Mouse (Mus musculus): Measurements from ENCODE around the gene Gale. TPM values are rescaled to one million over a fixed set of nuclear protein-coding genes. Genes with fewer than 3 reads are reported as not detected.

Gene Gale
- polyA plus RNA-seq, 1 experiment from 2014 or later = 35.2 TPM

DNA sequence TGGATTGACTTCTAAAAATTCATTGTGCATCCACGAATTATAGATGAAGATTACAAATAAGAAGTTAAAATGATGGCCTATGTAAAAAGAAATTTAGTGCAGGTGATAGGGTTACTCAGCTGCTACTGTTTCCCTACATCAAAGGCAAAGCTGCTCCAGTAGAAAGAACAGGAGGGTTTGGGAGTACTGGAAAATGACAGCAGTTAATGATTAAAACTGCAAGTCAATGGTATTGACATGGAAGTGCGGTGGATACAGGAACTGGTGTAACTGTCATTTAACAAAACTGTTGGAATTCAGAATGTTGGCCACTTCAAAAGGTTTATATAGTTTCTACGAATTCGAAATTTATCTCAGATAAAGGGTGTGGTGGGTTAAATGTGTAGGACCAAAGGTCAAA lies 31.6 kb downstream of the Gale start:
- no peaks in the 10 kb centered on the region for H3K27me3 ChIP-seq
- ATAC-seq (replicated peaks; ENCODE audit: low FRiP score) = no peak
- H3K9ac ChIP-seq = no peak overlapping the region
- no peak overlapping the region for H3K27ac ChIP-seq
- H3K4me3 ChIP-seq (replicated peaks) = no peak overlapping the region
- 90% methylated on average over 4 of the region's 4 CpGs for WGBS
- no peak overlapping the region for H3K4me2 ChIP-seq
- H3K4me1 ChIP-seq = no peaks in the 10 kb centered on the region
- H3K36me3 ChIP-seq = no peaks in the 10 kb centered on the region
- H3K9me3 ChIP-seq (replicated peaks) = peaks cover 9% of the 10 kb centered on the region; the same call in 1 of the 2 replicates

DNA sequence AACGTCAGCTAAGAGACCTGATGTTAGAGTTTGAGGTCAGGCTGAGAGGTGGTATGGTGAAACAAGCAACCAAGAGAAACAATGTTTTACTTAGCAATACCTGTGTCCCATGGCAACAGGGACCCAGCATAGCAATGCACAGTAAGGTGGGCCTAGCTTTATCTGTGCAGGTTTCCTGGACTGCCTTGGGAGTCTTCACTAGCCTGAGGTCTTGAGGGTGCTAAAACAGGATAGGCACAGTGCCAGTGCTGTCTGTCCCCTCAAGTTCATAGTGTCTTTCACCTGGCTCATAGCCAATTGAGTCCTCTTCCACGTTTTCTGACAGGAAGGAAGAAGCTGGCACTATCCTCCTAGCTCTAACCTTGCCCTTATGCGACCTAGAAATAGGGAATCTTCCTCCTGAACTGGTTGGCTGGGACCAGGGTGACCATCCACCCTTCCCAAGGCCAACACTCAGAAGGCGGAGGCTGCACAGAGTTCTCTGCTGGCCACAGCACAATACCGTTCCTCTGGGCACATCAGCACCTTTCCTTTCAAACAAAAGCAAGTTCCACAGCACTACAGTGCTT lies 40.7 kb downstream of the Gale start:
- 90% methylated on average over 5 of the region's 5 CpGs for WGBS
- no peak overlapping the region for H3K9ac ChIP-seq
- H3K9me3 ChIP-seq (replicated peaks) = no peaks in the 10 kb centered on the region

GRCm38 (mm10) chr4:136004921-136005320 lies 41.4 kb downstream of the Gale start:
- H3K4me3 ChIP-seq (replicated peaks) = no peak overlapping the region
- H3K36me3 ChIP-seq = peaks cover 84% of the 10 kb centered on the region
- H3K4me2 ChIP-seq = no peak overlapping the region
- no peak for ATAC-seq (replicated peaks; ENCODE audit: low FRiP score)
- no peak overlapping the region for H3K9ac ChIP-seq
- no peaks in the 10 kb centered on the region for H3K27me3 ChIP-seq
- WGBS = 93% methylated on average over 2 of the region's 2 CpGs
- no peak overlapping the region for H3K27ac ChIP-seq
- no peaks in the 10 kb centered on the region for H3K4me1 ChIP-seq
- no peaks in the 10 kb centered on the region for H3K9me3 ChIP-seq (replicated peaks)

More for the DNA sequence above, 40.7 kb downstream of the Gale start:
- Histone ChIP-seq H3K4me1 (no peaks in the 10 kb centered on the region), H3K4me2 (no peak overlapping the region), H3K4me3 (replicated peaks) (no peak overlapping the region), H3K36me3 (peaks cover 77% of the 10 kb centered on the region), H3K27me3 (no peaks in the 10 kb centered on the region), H3K27ac (no peak overlapping the region)
- ATAC-seq (replicated peaks; ENCODE audit: low FRiP score) = no peak

- no peak overlapping the region for H3K27ac ChIP-seq
- ATAC-seq (replicated peaks; ENCODE audit: low FRiP score) = no peak
- H3K27me3 ChIP-seq = no peaks in the 10 kb centered on the region
- no peak overlapping the region for H3K4me2 ChIP-seq
- peaks cover 94% of the 10 kb centered on the region for H3K36me3 ChIP-seq
- H3K4me3 ChIP-seq (replicated peaks) = no peak overlapping the region
- 91% methylated on average over 3 of the region's 3 CpGs for WGBS
- H3K9me3 ChIP-seq (replicated peaks) = no peaks in the 10 kb centered on the region
- no peaks in the 10 kb centered on the region for H3K4me1 ChIP-seq
- no peak overlapping the region for H3K9ac ChIP-seq
Observed at GRCm38 (mm10) chr4:136006821-136007220, 43.3 kb downstream of the Gale start.

- Histone ChIP-seq H3K4me1 (no peaks in the 10 kb centered on the region), H3K36me3 (peaks cover 94% of the 10 kb centered on the region), H3K27me3 (no peaks in the 10 kb centered on the region), H3K9me3 (replicated peaks) (no peaks in the 10 kb centered on the region), H3K9ac (no peak overlapping the region), H3K4me3 (replicated peaks) (no peak overlapping the region), H3K27ac (no peak overlapping the region), H3K4me2 (no peak overlapping the region)
- WGBS = 90% methylated on average over 8 of the region's 8 CpGs
- ATAC-seq (replicated peaks; ENCODE audit: low FRiP score) = no peak
Observed at GRCm38 (mm10) chr4:136008782-136009447, 45.4 kb downstream of the Gale start.

DNA sequence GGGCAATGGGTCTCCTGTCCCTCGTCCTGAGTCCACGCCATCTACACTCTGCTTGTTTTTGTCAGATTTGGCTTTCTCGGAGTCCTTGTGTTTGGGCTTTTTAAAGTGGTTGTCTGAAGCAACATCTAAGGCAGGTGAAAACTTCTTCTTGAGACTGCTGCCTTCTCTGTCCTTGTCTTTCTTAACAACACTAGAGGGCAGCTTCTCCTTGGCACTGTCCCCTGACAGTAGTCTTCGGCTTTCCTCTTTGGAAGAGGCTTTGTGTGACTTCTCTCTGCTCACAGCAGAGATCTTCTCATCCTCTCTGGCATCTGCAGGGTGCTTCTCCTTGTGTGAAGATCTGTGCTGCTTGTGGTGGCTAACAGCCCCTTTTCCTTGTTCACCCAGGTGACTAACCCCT lies 47.1 kb downstream of the Gale start:
- ATAC-seq (replicated peaks; ENCODE audit: low FRiP score) = no peak
- Histone ChIP-seq H3K27ac (no peak overlapping the region), H3K9me3 (replicated peaks) (no peaks in the 10 kb centered on the region), H3K36me3 (peaks cover 80% of the 10 kb centered on the region), H3K27me3 (no peaks in the 10 kb centered on the region), H3K4me1 (no peaks in the 10 kb centered on the region), H3K4me3 (replicated peaks) (no peak overlapping the region), H3K4me2 (no peak overlapping the region), H3K9ac (no peak overlapping the region)
- 87% methylated on average over 4 of the region's 4 CpGs for WGBS

GRCm38 (mm10) chr4:136016059-136016602 lies 52.6 kb downstream of the Gale start:
- Histone ChIP-seq H3K4me2 (no peak overlapping the region), H3K9ac (no peak overlapping the region), H3K4me3 (replicated peaks) (no peak overlapping the region), H3K4me1 (peaks cover 11% of the 10 kb centered on the region), H3K9me3 (replicated peaks) (no peaks in the 10 kb centered on the region), H3K27ac (no peak overlapping the region), H3K27me3 (no peaks in the 10 kb centered on the region), H3K36me3 (peaks cover 34% of the 10 kb centered on the region)
- ATAC-seq (replicated peaks; ENCODE audit: low FRiP score) = no peak
- 86% methylated on average over 3 of the region's 3 CpGs for WGBS

Other genes starting within 250 kb of the Gale start
- 0.06 and 0.09 TPM in 2 replicates for gene Il22ra1, start 235.6 kb upstream of the Gale start, polyA plus RNA-seq (2015; fragmentation: Nextera tagmentation; extraction: Ambion mirVana)
- 1.1 and 1.7 TPM in 2 replicates for gene Myom3, start 204.0 kb upstream of the Gale start, polyA plus RNA-seq (2015; fragmentation: Nextera tagmentation; extraction: Ambion mirVana)
- gene Srsf10, start 108.0 kb upstream of the Gale start, polyA plus RNA-seq (2015; fragmentation: Nextera tagmentation; extraction: Ambion mirVana) = 268 and 279 TPM in 2 replicates
- 194 and 213 TPM in 2 replicates for gene Pnrc2, start 89.9 kb upstream of the Gale start, polyA plus RNA-seq (2015; fragmentation: Nextera tagmentation; extraction: Ambion mirVana)
- 0.64 and 0.95 TPM in 2 replicates for gene Cnr2, start 68.3 kb upstream of the Gale start, polyA plus RNA-seq (2015; fragmentation: Nextera tagmentation; extraction: Ambion mirVana)
- gene Fuca1, start 43.0 kb upstream of the Gale start, polyA plus RNA-seq (2015; fragmentation: Nextera tagmentation; extraction: Ambion mirVana) = 70.1 and 71.8 TPM in 2 replicates
- 77.2 and 80.2 TPM in 2 replicates for gene Hmgcl, start 17.3 kb upstream of the Gale start, polyA plus RNA-seq (2015; fragmentation: Nextera tagmentation; extraction: Ambion mirVana)
- 120 and 131 TPM in 2 replicates for gene Lypla2, start 8.9 kb downstream of the Gale start, polyA plus RNA-seq (2015; fragmentation: Nextera tagmentation; extraction: Ambion mirVana)
- 52.6 and 52.7 TPM in 2 replicates for gene Pithd1, start 23.5 kb downstream of the Gale start, polyA plus RNA-seq (2015; fragmentation: Nextera tagmentation; extraction: Ambion mirVana)
- 40.0 and 40.6 TPM in 2 replicates for gene Eloa, start 58.0 kb downstream of the Gale start, polyA plus RNA-seq (2015; fragmentation: Nextera tagmentation; extraction: Ambion mirVana)
- gene Rpl11, start 89.7 kb downstream of the Gale start, polyA plus RNA-seq (2015; fragmentation: Nextera tagmentation; extraction: Ambion mirVana) = 483 and 529 TPM in 2 replicates
- 862 and 905 TPM in 2 replicates for gene Id3, start 179.8 kb downstream of the Gale start, polyA plus RNA-seq (2015; fragmentation: Nextera tagmentation; extraction: Ambion mirVana)
- gene E2f2, start 208.7 kb downstream of the Gale start, polyA plus RNA-seq (2015; fragmentation: Nextera tagmentation; extraction: Ambion mirVana) = 9.7 and 10.5 TPM in 2 replicates
- gene Asap3, start 242.6 kb downstream of the Gale start, polyA plus RNA-seq (2015; fragmentation: Nextera tagmentation; extraction: Ambion mirVana) = 4.5 and 6.0 TPM in 2 replicates

Data from kidney, embryonic 15.5 days (tissue).